Comparison of ENCODE assay signal across 16 mouse cellular contexts in genomic region chr9:116294073-116294472, GRCm38 (mm10).
DNase-seq lines count a peak whose midpoint lies in the region; ATAC-seq and TF ChIP-seq lines count a peak whose summit lies in the region.
"Had no signal": no experiment of that assay in that cellular context is flagged by ENCODE, and none has a peak within 500 bp of the region (broad histone marks: within the 10 kb centered on the region; RNA-seq: fewer than 3 reads in every experiment).

No protein-coding gene starts in this region.

- no peak overlapping the region for H3K4me3 ChIP-seq in liver, postnatal 0 days (ENCODE audit: low read depth, low read length)
- H3K4me3 ChIP-seq in embryonic facial prominence, embryonic 10.5 days = no peak overlapping the region
- H3K4me3 ChIP-seq: forebrain, embryonic 15.5 days; hindbrain, embryonic 13.5 days; neural tube, embryonic 13.5 days had no signal

- DNase-seq in liver, postnatal 0 days = peak; percentile 19
- no peak for DNase-seq in liver
- DNase-seq in natural killer cell, adult 2 months (ENCODE audit: low spot score in 2 of 2) = peak; percentile 2 to 48
- peak; percentile 88 for DNase-seq in thymus, postnatal 14 days
- no peak for DNase-seq in gastrocnemius, postnatal 36 days
- no peak for DNase-seq in embryonic facial prominence, embryonic 10.5 days (ENCODE audit: low spot score)
- DNase-seq in urinary bladder, postnatal 14 days (ENCODE audit: low spot score) = no peak
- DNase-seq: cerebellum, adult 11-12 months; kidney, adult 18-20 months; kidney, postnatal 4 days; retina, postnatal 1 day had no signal

- H3K27ac ChIP-seq in liver, postnatal 0 days (ENCODE audit: low read depth) = no peak overlapping the region
- H3K27ac ChIP-seq in embryonic facial prominence, embryonic 10.5 days (replicated peaks) = no peak overlapping the region
- H3K27ac ChIP-seq: forebrain, embryonic 15.5 days; hindbrain, embryonic 13.5 days; neural tube, embryonic 13.5 days had no signal

- peaks cover 2% of the 10 kb centered on the region; the same call in 1 of the 2 replicates for H3K4me1 ChIP-seq in liver, postnatal 0 days (ENCODE audit: insufficient read depth)
- peaks cover 6% of the 10 kb centered on the region for H3K4me1 ChIP-seq in embryonic facial prominence, embryonic 10.5 days
- H3K4me1 ChIP-seq: forebrain, embryonic 15.5 days had no signal

- H3K27me3 ChIP-seq in liver, postnatal 0 days (ENCODE audit: insufficient read depth, low read length) = no peaks in the 10 kb centered on the region
- no peaks in the 10 kb centered on the region for H3K27me3 ChIP-seq in embryonic facial prominence, embryonic 10.5 days (replicated peaks; ENCODE audit: low read depth, poor library complexity, severe bottlenecking)
- H3K27me3 ChIP-seq: forebrain, embryonic 15.5 days; hindbrain, embryonic 13.5 days; neural tube, embryonic 13.5 days had no signal

- no peak overlapping the region for H3K9ac ChIP-seq in liver, postnatal 0 days (replicated peaks)
- H3K9ac ChIP-seq: forebrain, embryonic 15.5 days; hindbrain, embryonic 13.5 days; neural tube, embryonic 13.5 days had no signal

- TF ChIP-seq EP300 in liver, postnatal 0 days (IDR thresholded peaks at IDR 0.05; ENCODE audit: low read depth) = no peak

- H3K36me3 ChIP-seq in liver, postnatal 0 days (replicated peaks; ENCODE audit: insufficient read depth, low read length) = no peaks in the 10 kb centered on the region
- no peaks in the 10 kb centered on the region for H3K36me3 ChIP-seq in embryonic facial prominence, embryonic 10.5 days (replicated peaks)
- H3K36me3 ChIP-seq: forebrain, embryonic 15.5 days; hindbrain, embryonic 13.5 days; neural tube, embryonic 13.5 days had no signal

- TF ChIP-seq CTCF in liver, postnatal 0 days (IDR thresholded peaks at IDR 0.05; ENCODE audit: low read depth) = no peak

- intact Hi-C loops in gastrocnemius, postnatal 36 days (cut with DNase I) = no loop called here

- H3K4me2 ChIP-seq in liver, postnatal 0 days (ENCODE audit: low read depth, low read length) = no peak overlapping the region
- H3K4me2 ChIP-seq: forebrain, embryonic 15.5 days; hindbrain, embryonic 13.5 days; neural tube, embryonic 13.5 days had no signal

- no peaks in the 10 kb centered on the region for H3K9me3 ChIP-seq in liver, postnatal 0 days (ENCODE audit: low read length)
- no peaks in the 10 kb centered on the region for H3K9me3 ChIP-seq in embryonic facial prominence, embryonic 10.5 days
- H3K9me3 ChIP-seq: forebrain, embryonic 15.5 days; hindbrain, embryonic 13.5 days; neural tube, embryonic 13.5 days had no signal

- 57% methylated on average over 3 of the region's 3 CpGs for WGBS in liver, postnatal 0 days (ENCODE audit: insufficient replicate concordance)
- WGBS in embryonic facial prominence, embryonic 10.5 days = 79% methylated on average over 3 of the region's 3 CpGs

- ATAC-seq in liver, postnatal 0 days = no peak
- ATAC-seq in activated CD4-positive, CD25-positive, alpha-beta regulatory T cell, adult 4 months = peak; percentile 98
- ATAC-seq: forebrain, embryonic 15.5 days; midbrain, embryonic 16.5 days had no signal

Comparison
In these comparisons a context has a peak if more than half of its experiments do, and no peak if none do; other contexts are left out.
1. DNase-seq: peak in liver, postnatal 0 days (single experiment), natural killer cell, adult 2 months (2 of 2) and thymus, postnatal 14 days (single experiment); none in liver (single experiment), gastrocnemius, postnatal 36 days (0 of 2), embryonic facial prominence, embryonic 10.5 days (single experiment) and urinary bladder, postnatal 14 days (single experiment).